Mouse (Mus musculus) midbrain, embryonic 11.5 days (tissue): Measurements from ENCODE around the gene Icam4. TPM values are rescaled to one million over a fixed set of nuclear protein-coding genes. Genes with fewer than 3 reads are reported as not detected.
A peak's percentile ranks its signal among the peaks of the same experiment; 100 is the strongest.

ENCODE experiments used
- ATAC-seq: fragments of 200-750 bp; cut with Nextera tagmentation; 2 replicates; pipeline ENCODE4 v1.8.0; 2017; ENCODE audit warnings: moderate TSS enrichment, moderate library complexity; ENCODE audit not compliant: low FRiP score
- DNase-seq: peaks from one replicate; pipeline ENCODE4 v3.0.0; 2015; ENCODE audit warnings: low spot score; ENCODE audit errors: missing footprints
- H3K27ac ChIP-seq: fragments of 300-500 bp; sonication (generic); 2 replicates; pipeline ENCODE4 v1.5.1; 2014; ENCODE audit warnings: low read depth, low read length
- H3K27me3 ChIP-seq: fragments of 300-500 bp; sonication (generic); 2 replicates; pipeline ENCODE4 v1.6.1; 2014; ENCODE audit warnings: mild to moderate bottlenecking, low read length, moderate library complexity, mixed read lengths; ENCODE audit not compliant: control insufficient read depth, insufficient read depth
- H3K36me3 ChIP-seq: fragments of 300-500 bp; sonication (generic); 2 replicates; pipeline ENCODE4 v1.6.1; 2014; ENCODE audit warnings: mild to moderate bottlenecking, low read length, moderate library complexity, mixed read lengths; ENCODE audit not compliant: control insufficient read depth, insufficient read depth
- H3K4me1 ChIP-seq: fragments of 300-500 bp; sonication (generic); 2 replicates; pipeline ENCODE4 v1.6.1; 2014; ENCODE audit warnings: low read length; ENCODE audit not compliant: control insufficient read depth, insufficient read depth
- H3K4me2 ChIP-seq: fragments of 300-500 bp; sonication (generic); 2 replicates; pipeline ENCODE4 v1.6.1; 2014; ENCODE audit warnings: mild to moderate bottlenecking, moderate library complexity
- H3K4me3 ChIP-seq: fragments of 300-500 bp; sonication (generic); 2 replicates; pipeline ENCODE4 v1.5.1; 2014; ENCODE audit warnings: low read depth, low read length
- H3K9ac ChIP-seq: fragments of 300-500 bp; sonication (generic); 2 replicates; pipeline ENCODE4 v1.6.1; 2014; ENCODE audit warnings: low read length
- H3K9me3 ChIP-seq: fragments of 300-500 bp; sonication (generic); 2 replicates; pipeline ENCODE4 v1.6.1; 2016; ENCODE audit warnings: low read length; ENCODE audit not compliant: control insufficient read depth
- WGBS: fragments of 180-500 bp; shearing (Covaris S2); extraction: QIAGEN DNeasy Blood & Tissue Kit; methylation state at CpG from one replicate; pipeline ENCODE4 v1.1.7; 2014; 5-methylcytosine and 5-hydroxymethylcytosine counted together
- polyA plus RNA-seq: library from polyadenylated mRNA; unstranded; fragments of >200 nt; fragmentation: Nextera tagmentation; extraction: Ambion mirVana; gene quantifications from 2 replicates; pipeline ENCODE4 v1.2.1, GENCODE M21; 2014

The Icam4 gene
- polyA plus RNA-seq = 5.4 and 9.2 TPM in 2 replicates

GRCm38 (mm10) chr9:21029291-21030054 is at the start of gene Icam4:
Gene Icam4, plus strand, starts transcription at chr9:21029373.
- DNase-seq (peak; percentile 96), ATAC-seq (peak; percentile 7; the same call in 1 of the 2 replicates)
- Histone ChIP-seq H3K4me3 (peak within 1 kb of the TSS; percentile 22), H3K36me3 (no peaks in the 10 kb centered on the region), H3K27me3 (peaks cover 64% of the 10 kb centered on the region), H3K4me2 (peak within 1 kb of the TSS; percentile 47), H3K9me3 (no peaks in the 10 kb centered on the region), H3K27ac (no peak within 1 kb of the TSS; the same call in 1 of the 2 replicates), H3K9ac (peak within 1 kb of the TSS; percentile 50), H3K4me1 (peaks cover 28% of the 10 kb centered on the region)
- 3% methylated on average over 37 of the region's 37 CpGs for WGBS

- Histone ChIP-seq H3K4me3 (no peak overlapping the region), H3K4me1 (peaks cover 13% of the 10 kb centered on the region), H3K27ac (no peak overlapping the region), H3K36me3 (no peaks in the 10 kb centered on the region), H3K4me2 (no peak overlapping the region), H3K9ac (no peak overlapping the region), H3K27me3 (0 out of 2 replicates have a peak, but pooled peaks cover 2% of the 10 kb centered on the region), H3K9me3 (no peaks in the 10 kb centered on the region)
- no peak for ATAC-seq
- DNase-seq = no peak
- 88% methylated on average over 7 of the region's 7 CpGs for WGBS
Measured at GRCm38 (mm10) chr9:20979769-20980168, 49.4 kb upstream of the Icam4 start.

GRCm38 (mm10) chr9:20982171-20982570 is 47.0 kb upstream of the Icam4 start:
- H3K4me2 ChIP-seq = no peak overlapping the region
- no peaks in the 10 kb centered on the region for H3K36me3 ChIP-seq
- no peak overlapping the region for H3K9ac ChIP-seq
- no peak for DNase-seq
- H3K4me1 ChIP-seq = no peaks in the 10 kb centered on the region
- 77% methylated on average over 3 of the region's 3 CpGs for WGBS
- no peaks in the 10 kb centered on the region for H3K9me3 ChIP-seq
- H3K27me3 ChIP-seq = no peaks in the 10 kb centered on the region
- H3K4me3 ChIP-seq = no peak overlapping the region
- no peak overlapping the region for H3K27ac ChIP-seq
- ATAC-seq = no peak

- Histone ChIP-seq H3K27ac (no peak overlapping the region), H3K9me3 (no peaks in the 10 kb centered on the region), H3K36me3 (no peaks in the 10 kb centered on the region), H3K4me2 (no peak overlapping the region), H3K9ac (no peak overlapping the region), H3K27me3 (no peaks in the 10 kb centered on the region), H3K4me1 (no peaks in the 10 kb centered on the region), H3K4me3 (no peak overlapping the region)
- ATAC-seq = no peak
- no peak for DNase-seq
- 70% methylated on average over 5 of the region's 5 CpGs for WGBS
Measured at GRCm38 (mm10) chr9:20983169-20983568, 46.0 kb upstream of the Icam4 start.

- ATAC-seq (no peak), DNase-seq (no peak)
- H3K9ac ChIP-seq = no peak overlapping the region
- H3K4me1 ChIP-seq = 0 out of 2 replicates have a peak, but pooled peaks cover 2% of the 10 kb centered on the region
- no peaks in the 10 kb centered on the region for H3K9me3 ChIP-seq
- no peaks in the 10 kb centered on the region for H3K27me3 ChIP-seq
- H3K4me2 ChIP-seq = no peak overlapping the region
- H3K4me3 ChIP-seq = no peak overlapping the region
- WGBS = 71% methylated on average over 15 of the region's 15 CpGs
- no peak overlapping the region for H3K27ac ChIP-seq
- H3K36me3 ChIP-seq = no peaks in the 10 kb centered on the region
Measured at GRCm38 (mm10) chr9:20986952-20987686, 42.1 kb upstream of the Icam4 start.

GRCm38 (mm10) chr9:20987953-20988352 is 41.2 kb upstream of the Icam4 start:
- WGBS = 21% methylated on average over 7 of the region's 7 CpGs
- DNase-seq (no peak), ATAC-seq (no peak)
- Histone ChIP-seq H3K36me3 (no peaks in the 10 kb centered on the region), H3K9me3 (no peaks in the 10 kb centered on the region), H3K4me2 (no peak overlapping the region), H3K27ac (no peak overlapping the region), H3K4me3 (no peak overlapping the region), H3K9ac (no peak overlapping the region), H3K4me1 (0 out of 2 replicates have a peak, but pooled peaks cover 2% of the 10 kb centered on the region), H3K27me3 (no peaks in the 10 kb centered on the region)

GRCm38 (mm10) chr9:20990861-20991260 is 38.3 kb upstream of the Icam4 start:
- Histone ChIP-seq H3K9ac (no peak overlapping the region), H3K4me3 (no peak overlapping the region), H3K9me3 (no peaks in the 10 kb centered on the region), H3K27me3 (no peaks in the 10 kb centered on the region), H3K27ac (no peak overlapping the region), H3K36me3 (no peaks in the 10 kb centered on the region), H3K4me1 (0 out of 2 replicates have a peak, but pooled peaks cover 2% of the 10 kb centered on the region), H3K4me2 (no peak overlapping the region)
- WGBS = 2% methylated on average over 10 of the region's 10 CpGs
- ATAC-seq (no peak), DNase-seq (no peak)

- H3K4me2 ChIP-seq = no peak overlapping the region
- H3K27me3 ChIP-seq = no peaks in the 10 kb centered on the region
- H3K4me1 ChIP-seq = 0 out of 2 replicates have a peak, but pooled peaks cover 2% of the 10 kb centered on the region
- H3K9ac ChIP-seq = no peak overlapping the region
- H3K9me3 ChIP-seq = no peaks in the 10 kb centered on the region
- 93% methylated on average over 4 of the region's 4 CpGs for WGBS
- ATAC-seq = no peak
- H3K4me3 ChIP-seq = no peak overlapping the region
- H3K36me3 ChIP-seq = no peaks in the 10 kb centered on the region
- H3K27ac ChIP-seq = no peak overlapping the region
- no peak for DNase-seq
Measured at GRCm38 (mm10) chr9:20991587-20991986, 37.6 kb upstream of the Icam4 start.
